Mouse (Mus musculus) forebrain, postnatal 0 days (tissue): ENCODE measurements around the gene Tex13c3. TPM values are rescaled to one million over a fixed set of nuclear protein-coding genes. Genes with fewer than 3 reads are reported as not detected.
"Not testable (repeated sequence)": the region's sequence is repeated elsewhere in the genome, so short reads cannot be mapped to it uniquely, and the experiment has no call there.

Experiments
- ATAC-seq: fragments of 200-750 bp; cut with Nextera tagmentation; 2 replicates; pipeline ENCODE4 v1.8.0; 2017; ENCODE audit warnings: mild to moderate bottlenecking, moderate library complexity
- DNase-seq: peaks from one replicate; pipeline ENCODE4 v3.0.0-alpha.2; 2015
- H3K27ac ChIP-seq: fragments of 300-500 bp; sonication (generic); 2 replicates; pipeline ENCODE4 v1.5.1; 2014; ENCODE audit warnings: low read depth, mild to moderate bottlenecking, antibody characterized with exemption, low read length, moderate library complexity, mixed read lengths
- H3K27me3 ChIP-seq: fragments of 300-500 bp; sonication (generic); 2 replicates; pipeline ENCODE4 v1.6.1; 2014; ENCODE audit warnings: mild to moderate bottlenecking, low read length, mixed read lengths; ENCODE audit not compliant: insufficient read depth
- H3K36me3 ChIP-seq: fragments of 300-500 bp; sonication (generic); 2 replicates; pipeline ENCODE4 v1.6.1; 2014; ENCODE audit warnings: mild to moderate bottlenecking, moderate library complexity; ENCODE audit not compliant: insufficient read depth
- H3K4me1 ChIP-seq: fragments of 300-500 bp; sonication (generic); 2 replicates; pipeline ENCODE4 v1.6.1; 2014; ENCODE audit warnings: antibody characterized with exemption; ENCODE audit not compliant: insufficient read depth
- H3K4me2 ChIP-seq: fragments of 300-500 bp; sonication (generic); 2 replicates; pipeline ENCODE4 v1.6.1; 2014; ENCODE audit warnings: low read depth, mild to moderate bottlenecking, moderate library complexity
- H3K4me3 ChIP-seq: fragments of 300-500 bp; sonication (generic); 2 replicates; pipeline ENCODE4 v1.5.1; 2014; ENCODE audit warnings: low read depth, low read length, mixed read lengths
- H3K9ac ChIP-seq: fragments of 300-500 bp; sonication (generic); 2 replicates; pipeline ENCODE4 v1.6.1; 2014; ENCODE audit warnings: mild to moderate bottlenecking
- H3K9me3 ChIP-seq: fragments of 300-500 bp; sonication (generic); 2 replicates; pipeline ENCODE4 v1.6.1; 2016; ENCODE audit warnings: low read length
- CTCF ChIP-seq: sonication (generic); IDR thresholded peaks from 2 replicates; pipeline ENCODE4 v1.5.1; 2016; ENCODE audit warnings: antibody characterized with exemption, control low read depth, low read depth
- WGBS: fragments of 180-500 bp; shearing (Covaris S2); extraction: QIAGEN DNeasy Blood & Tissue Kit; methylation state at CpG from one replicate; pipeline ENCODE4 v1.1.7; 2014; 5-methylcytosine and 5-hydroxymethylcytosine counted together
- polyA plus RNA-seq: library from polyadenylated mRNA; unstranded; fragments of >200 nt; fragmentation: Nextera tagmentation; extraction: Ambion mirVana; gene quantifications from 2 replicates; pipeline ENCODE4 v1.2.1, GENCODE M21; 2015
- total RNA-seq: library from RNA; depleted of rRNA; stranded (reverse); fragments of >200 nt; gene quantifications from 2 replicates; pipeline ENCODE4 v1.2.3, GENCODE M21; 2014; rRNA removed

Tex13c3 gene
- total RNA-seq (not detected in 2 replicates), polyA plus RNA-seq (not detected in 2 replicates)

GRCm38 (mm10) chrX:19481219-19481618, at the start of gene Tex13c3:
TSS of gene Tex13c3 (minus strand) at chrX:19481319.
- not testable (repeated sequence) for H3K27ac ChIP-seq, H3K4me3 ChIP-seq, DNase-seq, H3K4me1 ChIP-seq, H3K36me3 ChIP-seq, H3K9me3 ChIP-seq, H3K9ac ChIP-seq, ATAC-seq, H3K27me3 ChIP-seq, H3K4me2 ChIP-seq
- 93% methylated on average over 5 of the region's 5 CpGs for WGBS

DNA sequence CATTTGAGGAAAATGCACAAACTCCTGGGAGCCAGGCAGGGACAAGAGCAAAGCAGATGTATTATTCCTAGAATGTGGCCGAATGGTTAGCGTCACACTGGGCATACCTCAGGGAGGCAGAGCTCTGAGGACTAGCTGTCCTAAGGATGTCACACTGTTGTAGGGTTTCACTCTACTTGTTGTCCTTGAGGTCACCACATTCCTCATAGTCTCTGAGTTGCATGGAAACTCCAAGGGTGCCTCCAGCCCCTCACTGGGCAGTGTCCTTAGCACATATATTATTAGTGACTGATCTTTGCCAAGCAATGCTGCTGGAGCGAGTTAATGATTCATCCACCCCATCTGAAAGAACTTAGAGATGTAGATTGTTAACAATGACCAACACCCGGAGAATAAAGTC, 8.6 kb upstream of the Tex13c3 start:
- Histone ChIP-seq H3K4me1 (no peaks in the 10 kb centered on the region), H3K4me3 (no peak overlapping the region), H3K9me3 (no peaks in the 10 kb centered on the region), H3K27me3 (no peaks in the 10 kb centered on the region), H3K4me2 (no peak overlapping the region), H3K36me3 (no peaks in the 10 kb centered on the region), H3K9ac (no peak overlapping the region), H3K27ac (no peak overlapping the region)
- DNase-seq (no peak), ATAC-seq (no peak)
- no peak for TF ChIP-seq CTCF
- 89% methylated on average over 4 of the region's 4 CpGs for WGBS
